In the genomic region with DNA sequence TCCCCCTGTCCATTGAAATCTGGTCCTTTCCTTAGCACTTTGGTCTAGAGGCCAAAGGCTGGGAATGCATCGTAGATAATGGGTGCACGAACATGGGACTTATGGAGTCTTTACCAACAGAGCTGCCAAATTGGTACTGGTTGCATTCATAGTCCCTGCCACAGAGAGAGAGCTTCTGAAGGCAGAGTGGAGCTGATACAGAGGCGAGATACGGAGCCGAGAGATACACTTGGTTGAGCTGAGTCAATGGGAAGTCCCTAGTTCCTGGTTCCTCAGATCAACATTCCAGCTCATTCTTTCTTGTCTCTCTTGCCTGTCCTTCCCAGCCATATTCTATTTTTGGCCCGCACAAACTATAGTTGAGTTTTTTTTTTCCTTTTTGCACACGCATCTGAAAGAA, we compare ENCODE assay signal across 17 mouse cellular contexts.
"Had no signal": no experiment of that assay in that cellular context is flagged by ENCODE, and none has a peak within 500 bp of the region (broad histone marks: within the 10 kb centered on the region; RNA-seq: fewer than 3 reads in every experiment).

No protein-coding gene starts in this region.

- H3K4me3 ChIP-seq: midbrain, embryonic 10.5 days; midbrain, embryonic 12.5 days; myocyte had no signal

- H3K36me3 ChIP-seq: midbrain, embryonic 10.5 days; midbrain, embryonic 12.5 days had no signal

- H3K27ac ChIP-seq: midbrain, embryonic 10.5 days; midbrain, embryonic 12.5 days had no signal

- H3K9ac ChIP-seq: lung, embryonic 14.5 days; midbrain, embryonic 12.5 days had no signal

- DNase-seq: lung, adult 18-20 months; lung, embryonic 14.5 days; lung, postnatal 10 days; lung, postnatal 4 days; midbrain, embryonic 14.5 days; retina, postnatal 1 day; right cerebral cortex, adult 18-20 months; right cerebral cortex, postnatal 25 days; right cerebral cortex, postnatal 4 days; spleen, adult 18-20 months; thymus, adult 18-20 months; thymus, postnatal 14 days; thymus, postnatal 36 days had no signal

- H3K4me1 ChIP-seq: midbrain, embryonic 12.5 days had no signal

- H3K9me3 ChIP-seq: midbrain, embryonic 10.5 days; midbrain, embryonic 12.5 days had no signal

- ATAC-seq: midbrain, embryonic 16.5 days had no signal

- H3K4me2 ChIP-seq: lung, embryonic 14.5 days; midbrain, embryonic 12.5 days had no signal
